In genomic region chr11:69060448-69061254, GRCm38 (mm10) we compare ENCODE assay signal across 8 mouse cellular contexts. TPM values are rescaled to one million over a fixed set of nuclear protein-coding genes. Genes with fewer than 3 reads are reported as not detected.
DNase-seq lines count a peak whose midpoint lies in the region; ATAC-seq and TF ChIP-seq lines count a peak whose summit lies in the region.

No protein-coding gene starts in this region.

- peaks cover 0 to 13% of the 10 kb centered on the region in 2 experiments; a peak in 2 of 4 replicates for H3K4me1 ChIP-seq in MEL (ENCODE audit: control insufficient read depth in 1 of 2, insufficient read depth in 2 of 2, low read length in 2 of 2)
- peaks cover 16% of the 10 kb centered on the region for H3K4me1 ChIP-seq in liver, adult 2 months (ENCODE audit: control insufficient read depth, insufficient read depth, low read length)

- no peak for TF ChIP-seq EP300 in MEL (IDR thresholded peaks at IDR 0.05; ENCODE audit: low read depth in 1 of 2, low read length in 2 of 2)

- no peaks in the 10 kb centered on the region for H3K27me3 ChIP-seq in MEL (ENCODE audit: control insufficient read depth in 1 of 2, insufficient read depth in 2 of 2, low read length in 2 of 2)
- H3K27me3 ChIP-seq in liver, adult 2 months (ENCODE audit: control insufficient read depth, insufficient read depth, low read length), result no peaks in the 10 kb centered on the region

- H3K36me3 ChIP-seq in MEL (ENCODE audit: control insufficient read depth in 1 of 2, insufficient read depth in 2 of 2, low read length in 2 of 2), result peaks cover 0 to 6% of the 10 kb centered on the region in 2 experiments; a peak in 2 of 4 replicates
- H3K36me3 ChIP-seq in liver, adult 2 months (ENCODE audit: control insufficient read depth, insufficient read depth, low read length), result no peaks in the 10 kb centered on the region

- TF ChIP-seq CTCF in left cerebral cortex, adult 2 months (IDR thresholded peaks at IDR 0.05), result no peak
- TF ChIP-seq CTCF in MEL (IDR thresholded peaks at IDR 0.05 in 2 of 3, conservative IDR thresholded peaks at IDR 0.05 in 1 of 3; ENCODE audit: control insufficient read depth in 1 of 3, insufficient read depth in 1 of 3, low read depth in 2 of 3, low read length in 3 of 3, poor library complexity in 1 of 3, severe bottlenecking in 1 of 3), result no peak
- TF ChIP-seq CTCF in liver, adult 2 months (IDR thresholded peaks at IDR 0.05; ENCODE audit: low read depth, low read length), result no peak

- H3K79me2 ChIP-seq in MEL (ENCODE audit: control insufficient read depth, insufficient read depth, low read length, poor library complexity), result peaks cover 10% of the 10 kb centered on the region; the same call in 1 of the 2 replicates
- no peaks in the 10 kb centered on the region for H3K79me2 ChIP-seq in liver, adult 2 months (ENCODE audit: control insufficient read depth, insufficient read depth, low read length)

- H3K27ac ChIP-seq in left cerebral cortex, adult 2 months, result peak overlapping the region; percentile 98
- H3K27ac ChIP-seq in MEL (ENCODE audit: control insufficient read depth, low read depth, low read length), result peak overlapping the region; percentile 13; the same call in 1 of the 2 replicates
- H3K27ac ChIP-seq in liver, adult 2 months (replicated peaks; ENCODE audit: insufficient read depth, low read depth, low read length), result peak overlapping the region; percentile 98; the same call in 1 of the 2 replicates

- H3K9me3 ChIP-seq in MEL (replicated peaks; ENCODE audit: insufficient read depth, low read length), result no peaks in the 10 kb centered on the region

- WGBS in liver, adult 2 months, result 5% methylated on average over 40 of the region's 40 CpGs

- peak overlapping the region; percentile 71 for H3K4me3 ChIP-seq in left cerebral cortex, adult 2 months
- H3K4me3 ChIP-seq in MEL (ENCODE audit: control insufficient read depth in 1 of 2, insufficient read depth in 1 of 2, low read depth in 2 of 2, low read length in 2 of 2), result peak overlapping the region; percentile 84 to 87
- H3K4me3 ChIP-seq in liver, adult 2 months (ENCODE audit: insufficient read depth, low read depth, low read length), result peak overlapping the region; percentile 100

- no peak for TF ChIP-seq RAD21 in MEL (IDR thresholded peaks at IDR 0.05; ENCODE audit: low read depth, low read length)

- ATAC-seq in monocyte, adult 5-6 weeks (replicated peaks; ENCODE audit: insufficient number of reproducible peaks, low FRiP score, low TSS enrichment, poor library complexity, severe bottlenecking), result no peak

- intact Hi-C loops in left cerebral cortex, adult 2 months (cut with DNase I), result loop anchor here (5.0 kb wide), 1 partner anchor 177 kb away; the partner anchor contains the start of gene Gucy2e
- intact Hi-C loops in heart, postnatal 36 days (cut with DNase I), result loop anchor here (5.0 kb wide), 1 partner anchor 187 kb away; no protein-coding TSS in a partner anchor

- peak overlapping the region; percentile 80 for H3K9ac ChIP-seq in MEL (ENCODE audit: control insufficient read depth, low read depth, low read length, poor library complexity, severe bottlenecking)
- H3K9ac ChIP-seq in liver, adult 2 months (ENCODE audit: low read depth, low read length), result peak overlapping the region; percentile 91

- DNase-seq in left cerebral cortex, adult 2 months (ENCODE audit: extremely low spot score in 1 of 2, low spot score in 2 of 2), result peak; percentile 38 to 45
- no peak for DNase-seq in left cerebral cortex, adult 11 months (ENCODE audit: low spot score)
- DNase-seq in MEL (ENCODE audit: low read depth, low spot score), result peak; percentile 86
- peak; percentile 52 to 54 for DNase-seq in cerebellum, postnatal 14 days
- DNase-seq in heart, postnatal 36 days, result peak; percentile 38 to 45
- DNase-seq in liver, adult 2 months (ENCODE audit: extremely low read depth, low read depth, low spot score), result peak; percentile 29
- DNase-seq in retina, embryonic 14.5 days (ENCODE audit: low spot score), result peak; percentile 47

- TF ChIP-seq POLR2A in MEL (IDR thresholded peaks at IDR 0.05; ENCODE audit: control insufficient read depth in 1 of 2, insufficient read depth in 1 of 2, low read depth in 1 of 2, low read length in 2 of 2, poor library complexity in 1 of 2), result no peak
- TF ChIP-seq POLR2A in liver, adult 2 months (IDR thresholded peaks at IDR 0.05; ENCODE audit: extremely low read depth, insufficient read depth, low read length), result no peak

TF ChIP-seq in MEL, 35 proteins besides CTCF, POLR2A, EP300 and RAD21 (continues in another document):
- no peak for TF ChIP-seq POLR2AphosphoS2 (IDR thresholded peaks at IDR 0.05; ENCODE audit: low read length)
- no peak for TF ChIP-seq TAL1 (IDR thresholded peaks at IDR 0.05; ENCODE audit: low read length)
- TF ChIP-seq UBTF (IDR thresholded peaks at IDR 0.05; ENCODE audit: borderline replicate concordance, insufficient read depth, low read depth, low read length), result no peak
- 0 out of 2 replicates have a peak, but pooled peaks have one; percentile 42 for TF ChIP-seq MYC (IDR thresholded peaks at IDR 0.05; ENCODE audit: low read depth, low read length)
- TF ChIP-seq MAZ (IDR thresholded peaks at IDR 0.05; ENCODE audit: low read depth, low read length), result peak; percentile 8; the same call in 1 of the 2 replicates
- TF ChIP-seq TBP (IDR thresholded peaks at IDR 0.05; ENCODE audit: low read depth, low read length), result peak; percentile 57; the same call in 1 of the 2 replicates
- no peak for TF ChIP-seq GABPA (IDR thresholded peaks at IDR 0.05; ENCODE audit: low read depth, low read length)
- no peak for TF ChIP-seq RCOR1 (IDR thresholded peaks at IDR 0.05; ENCODE audit: low read depth, low read length)
- no peak for TF ChIP-seq ETS1 (IDR thresholded peaks at IDR 0.05; ENCODE audit: low read depth, low read length)
- TF ChIP-seq ZMIZ1 (IDR thresholded peaks at IDR 0.05; ENCODE audit: low read depth, low read length), result no peak
- TF ChIP-seq BHLHE40 (IDR thresholded peaks at IDR 0.05; ENCODE audit: borderline replicate concordance, low read depth, low read length), result no peak
- TF ChIP-seq HCFC1 (IDR thresholded peaks at IDR 0.05; ENCODE audit: low read depth, low read length), result no peak
- TF ChIP-seq ZNF384 (IDR thresholded peaks at IDR 0.05; ENCODE audit: low read depth, low read length), result no peak
- TF ChIP-seq NELFE (IDR thresholded peaks at IDR 0.05; ENCODE audit: low read depth, low read length), result no peak
- TF ChIP-seq JUND (IDR thresholded peaks at IDR 0.05; ENCODE audit: low read depth, low read length), result no peak
- no peak for TF ChIP-seq SMC3 (IDR thresholded peaks at IDR 0.05; ENCODE audit: low read depth, low read length)
- no peak for TF ChIP-seq POLR2AphosphoS5 (IDR thresholded peaks at IDR 0.05; ENCODE audit: borderline replicate concordance, low read depth, low read length)
- TF ChIP-seq USF1 (IDR thresholded peaks at IDR 0.05; ENCODE audit: low read depth, low read length), result no peak
- TF ChIP-seq MEF2A (IDR thresholded peaks at IDR 0.05; ENCODE audit: extremely low read depth, insufficient replicate concordance, low read depth, low read length, poor library complexity, severe bottlenecking), result no peak

RNA-seq across cellular contexts. Expression of gene Borcs6, which starts 1.1 kb away (rescaled TPM):
- total RNA-seq in left cerebral cortex, adult 2 months (2021), result 10 to 100 TPM; 31.1 to 33.8 TPM
- 9.2 and 10.2 TPM in 2 replicates for total RNA-seq in MEL (2012; rRNA removed)
- polyA plus RNA-seq in MEL (2012; ENCODE audit: insufficient read depth in 1 of 2, insufficient read length in 2 of 2, low read depth in 1 of 2, low replicate concordance in 2 of 2, missing spikeins in 1 of 2), result 1 to 10 TPM in 1 of 2 experiments, not detected in 1; 9.3 TPM
- 10 to 100 TPM; 16.0 to 17.1 TPM for total RNA-seq in heart, postnatal 36 days (2021)
- 6.1 and 6.5 TPM in 2 replicates for total RNA-seq in liver, adult 2 months (2014; rRNA removed)
- 10.5 and 11.2 TPM in 2 replicates for polyA plus RNA-seq in liver, adult 2 months (2012; rRNA removed)
- 12.4 to 16.1 TPM (median 13.3 TPM) in 3 replicates for total RNA-seq in monocyte, adult 5-6 weeks (2017)

RNA-seq across cellular contexts. Expression of gene Tmem107, which starts 10.0 kb away (rescaled TPM):
- total RNA-seq in left cerebral cortex, adult 2 months (2021), result 10 to 100 TPM; 23.3 to 28.0 TPM
- total RNA-seq in MEL (2012; rRNA removed), result 44.8 and 47.0 TPM in 2 replicates
- 10 to 100 TPM in 1 of 2 experiments, not detected in 1; 79.5 TPM for polyA plus RNA-seq in MEL (2012; ENCODE audit: insufficient read depth in 1 of 2, insufficient read length in 2 of 2, low read depth in 1 of 2, low replicate concordance in 2 of 2, missing spikeins in 1 of 2)
- total RNA-seq in heart, postnatal 36 days (2021), result 1 to 10 TPM; 4.2 to 6.1 TPM
- 1.8 and 2.2 TPM in 2 replicates for total RNA-seq in liver, adult 2 months (2014; rRNA removed)
- polyA plus RNA-seq in liver, adult 2 months (2012; rRNA removed), result 3.3 and 4.7 TPM in 2 replicates
- total RNA-seq in monocyte, adult 5-6 weeks (2017), result 1.1 TPM in 1 of 3 replicates, not detected in the others

RNA-seq across cellular contexts. Expression of gene Aurkb, which starts 15.2 kb away (rescaled TPM):
- under 1 TPM; 0.25 to 0.30 TPM for total RNA-seq in left cerebral cortex, adult 2 months (2021)
- 120 and 124 TPM in 2 replicates for total RNA-seq in MEL (2012; rRNA removed)
- 100 to 1,000 TPM; 159 to 170 TPM for polyA plus RNA-seq in MEL (2012; ENCODE audit: insufficient read depth in 1 of 2, insufficient read length in 2 of 2, low read depth in 1 of 2, low replicate concordance in 2 of 2, missing spikeins in 1 of 2)
- 1 to 10 TPM in 1 of 2 experiments, under 1 TPM in 1; 0.72 to 1.2 TPM for total RNA-seq in heart, postnatal 36 days (2021)
- 0.37 and 1.2 TPM in 2 replicates for total RNA-seq in liver, adult 2 months (2014; rRNA removed)
- polyA plus RNA-seq in liver, adult 2 months (2012; rRNA removed), result 0.34 and 0.66 TPM in 2 replicates
- total RNA-seq in monocyte, adult 5-6 weeks (2017), result 1.1 to 8.3 TPM (median 4.8 TPM) in 3 replicates

RNA-seq across cellular contexts. Expression of gene Vamp2, which starts 27.6 kb away (rescaled TPM):
- 1,000 to 10,000 TPM; 1,115 to 1,119 TPM for total RNA-seq in left cerebral cortex, adult 2 months (2021)
- 3.3 and 4.2 TPM in 2 replicates for total RNA-seq in MEL (2012; rRNA removed)
- polyA plus RNA-seq in MEL (2012; ENCODE audit: insufficient read depth in 1 of 2, insufficient read length in 2 of 2, low read depth in 1 of 2, low replicate concordance in 2 of 2, missing spikeins in 1 of 2), result 10 to 100 TPM in 1 of 2 experiments, not detected in 1; 28.9 TPM
- total RNA-seq in heart, postnatal 36 days (2021), result 10 to 100 TPM; 50.5 to 72.7 TPM
- total RNA-seq in liver, adult 2 months (2014; rRNA removed), result 5.2 and 6.4 TPM in 2 replicates
- polyA plus RNA-seq in liver, adult 2 months (2012; rRNA removed), result 21.7 and 36.9 TPM in 2 replicates
- 13.1 to 89.9 TPM (median 23.6 TPM) in 3 replicates for total RNA-seq in monocyte, adult 5-6 weeks (2017)

RNA-seq across cellular contexts. Expression of gene Per1, which starts 34.4 kb away (rescaled TPM):
- total RNA-seq in left cerebral cortex, adult 2 months (2021), result 100 to 1,000 TPM; 114 to 185 TPM
- total RNA-seq in MEL (2012; rRNA removed), result 4.5 and 5.6 TPM in 2 replicates
- polyA plus RNA-seq in MEL (2012; ENCODE audit: insufficient read depth in 1 of 2, insufficient read length in 2 of 2, low read depth in 1 of 2, low replicate concordance in 2 of 2, missing spikeins in 1 of 2), result 10 to 100 TPM in 1 of 2 experiments, not detected in 1; 34.9 TPM
- 10 to 100 TPM; 34.2 to 82.1 TPM for total RNA-seq in heart, postnatal 36 days (2021)
- total RNA-seq in liver, adult 2 months (2014; rRNA removed), result 8.0 and 9.0 TPM in 2 replicates
- 4.6 and 6.9 TPM in 2 replicates for polyA plus RNA-seq in liver, adult 2 months (2012; rRNA removed)
- total RNA-seq in monocyte, adult 5-6 weeks (2017), result 44.9 to 89.7 TPM (median 81.1 TPM) in 3 replicates

Comparison
In these comparisons a context has a peak if more than half of its experiments do, and no peak if none do; other contexts are left out.
1. H3K27ac ChIP-seq: peak in every context shown above with its lines; median percentile 98 in left cerebral cortex, adult 2 months; 98 in liver, adult 2 months; 13 in MEL.
2. RNA of gene Aurkb, which starts 15.2 kb away (total RNA-seq): 120 to 124 TPM in MEL; 1.1 to 8.3 TPM in monocyte, adult 5-6 weeks, 0.72 to 1.2 TPM in heart, postnatal 36 days, 0.37 to 1.2 TPM in liver, adult 2 months and 0.25 to 0.30 TPM in left cerebral cortex, adult 2 months; every median in the first group is over 10 times any median in the second.
3. Peak in every context shown above with its lines, with median percentiles within 50 percentile points of each other: H3K4me3 ChIP-seq.